Mouse (Mus musculus): ENCODE results near the gene Pelo.

Gene Pelo

GRCm38 (mm10) chr13:115095392-115095791 lies 5.4 kb upstream of the Pelo start:
- no peak for DNase-seq

GRCm38 (mm10) chr13:115091511-115091910 lies 1.5 kb upstream of the Pelo start:
- no peak for DNase-seq

- DNase-seq: no peak
Measured at GRCm38 (mm10) chr13:115090977-115091445, 1.0 kb upstream of the Pelo start.

- peak; percentile 36 for DNase-seq
Measured at GRCm38 (mm10) chr13:115089395-115090025, 476 bp downstream of the Pelo start.

- no peak for DNase-seq
Measured at GRCm38 (mm10) chr13:115089020-115089394, 979 bp downstream of the Pelo start.

GRCm38 (mm10) chr13:115085974-115086373 lies 4.0 kb downstream of the Pelo start:
- no peak for DNase-seq

- no peak for DNase-seq
Measured at GRCm38 (mm10) chr13:115082339-115082738, 7.6 kb downstream of the Pelo start.

- DNase-seq: no peak
Measured at GRCm38 (mm10) chr13:115079996-115080585, 9.9 kb downstream of the Pelo start.

- no peak for DNase-seq
Measured at GRCm38 (mm10) chr13:115078997-115079685, 10.8 kb downstream of the Pelo start.

- DNase-seq: no peak
Measured at GRCm38 (mm10) chr13:115077346-115078134, 12.4 kb downstream of the Pelo start.

- DNase-seq: no peak
Measured at GRCm38 (mm10) chr13:115072386-115072785, 17.6 kb downstream of the Pelo start.

- DNase-seq: no peak
Measured at GRCm38 (mm10) chr13:115071431-115071830, 18.6 kb downstream of the Pelo start.

GRCm38 (mm10) chr13:115067968-115068330 lies 22.0 kb downstream of the Pelo start:
- no peak for DNase-seq

- DNase-seq: no peak
Measured at GRCm38 (mm10) chr13:115067324-115067967, 22.5 kb downstream of the Pelo start.

GRCm38 (mm10) chr13:115057555-115057954 lies 32.4 kb downstream of the Pelo start:
- DNase-seq: no peak

- DNase-seq: peak; percentile 24
Measured at GRCm38 (mm10) chr13:115054783-115055182, 35.2 kb downstream of the Pelo start.

GRCm38 (mm10) chr13:115052568-115052967 lies 37.4 kb downstream of the Pelo start:
- DNase-seq: no peak

GRCm38 (mm10) chr13:115050660-115051559 lies 39.1 kb downstream of the Pelo start:
- DNase-seq: no peak

GRCm38 (mm10) chr13:115042652-115043051 lies 47.3 kb downstream of the Pelo start:
- no peak for DNase-seq
